Mouse (Mus musculus) cerebellum, adult 9-10 months (tissue): ENCODE measurements around the gene Smok2a.
"Not testable (repeated sequence)": the region's sequence is repeated elsewhere in the genome, so short reads cannot be mapped to it uniquely, and the experiment has no call there.

Source experiments
- DNase-seq: peaks from one replicate; pipeline ENCODE4 v3.0.0; 2022

The Smok2a gene

GRCm38 (mm10) chr17:13221921-13222320 is 933 bp downstream of the Smok2a start:
- DNase-seq = not testable (repeated sequence)

DNA sequence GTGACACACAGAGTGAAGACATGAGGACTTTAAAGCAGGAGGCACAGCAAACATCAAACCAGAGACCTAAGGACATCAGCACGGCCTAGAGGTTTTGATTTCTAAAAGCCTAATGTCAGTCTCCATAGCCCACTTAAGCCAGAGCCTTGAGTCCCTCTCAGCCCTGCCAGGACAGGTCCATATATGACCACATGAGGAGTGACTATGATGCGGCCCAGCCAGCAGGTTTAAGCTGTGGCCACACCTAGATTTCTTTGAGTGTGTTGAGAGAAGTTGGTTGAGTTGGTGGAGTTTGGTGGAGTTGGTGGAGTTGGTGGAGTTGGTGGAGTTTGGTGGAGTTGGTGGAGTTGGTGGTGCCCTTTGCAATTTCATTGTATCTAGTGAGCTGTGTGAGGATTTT is 9.0 kb downstream of the Smok2a start, which contains the start of gene Smok2b:
Gene Smok2b, plus strand, starts transcription at position 301 of the 400 bp plus-strand sequence.
- not testable (repeated sequence) for DNase-seq

GRCm38 (mm10) chr17:13239461-13239860 is 18.5 kb downstream of the Smok2a start:
- DNase-seq = not testable (repeated sequence)

DNA sequence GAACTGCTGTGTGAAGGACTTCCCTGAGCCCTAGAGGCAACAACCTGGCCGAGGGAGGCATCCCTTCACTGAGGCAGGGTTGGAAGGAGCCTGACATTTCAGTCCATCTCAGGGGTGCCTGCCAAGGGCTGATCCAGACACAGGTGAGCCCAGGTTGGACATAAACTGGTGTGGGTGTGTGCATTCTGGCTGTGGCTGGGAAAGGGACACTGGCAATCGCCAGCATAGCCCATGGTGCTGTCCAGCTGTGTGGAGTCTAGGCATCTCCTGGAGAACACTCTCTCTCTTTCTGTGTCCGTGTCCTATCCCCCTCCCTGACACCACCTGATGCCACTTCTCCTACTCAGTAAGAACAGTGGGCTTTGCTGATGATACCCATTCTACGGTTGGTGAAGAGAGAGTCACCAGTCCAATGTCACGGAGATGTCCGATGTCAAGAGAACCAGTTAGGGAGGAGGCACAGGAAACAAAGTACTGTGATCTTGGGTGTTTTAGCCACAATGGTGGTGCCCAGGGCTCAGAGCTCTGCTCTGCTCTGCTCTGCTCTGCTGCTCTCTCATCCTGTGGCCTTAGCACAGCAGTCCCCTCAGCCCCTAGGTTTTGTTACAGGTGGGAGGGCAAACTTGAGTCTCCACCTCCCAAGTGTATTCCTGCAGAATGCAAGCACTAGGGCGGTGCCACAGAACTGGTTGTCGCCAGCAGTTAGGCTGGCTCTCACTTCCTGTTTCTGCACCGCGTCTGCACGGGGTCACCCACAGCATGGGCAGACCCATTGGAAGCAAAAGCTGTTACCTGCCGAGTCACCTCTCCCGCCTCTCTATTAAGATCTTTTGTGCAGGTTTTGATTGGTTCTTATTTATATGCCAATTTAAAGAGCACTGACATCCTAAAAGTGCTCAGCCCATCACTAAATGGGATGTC is 20.1 kb downstream of the Smok2a start:
- not testable (repeated sequence) for DNase-seq

DNA sequence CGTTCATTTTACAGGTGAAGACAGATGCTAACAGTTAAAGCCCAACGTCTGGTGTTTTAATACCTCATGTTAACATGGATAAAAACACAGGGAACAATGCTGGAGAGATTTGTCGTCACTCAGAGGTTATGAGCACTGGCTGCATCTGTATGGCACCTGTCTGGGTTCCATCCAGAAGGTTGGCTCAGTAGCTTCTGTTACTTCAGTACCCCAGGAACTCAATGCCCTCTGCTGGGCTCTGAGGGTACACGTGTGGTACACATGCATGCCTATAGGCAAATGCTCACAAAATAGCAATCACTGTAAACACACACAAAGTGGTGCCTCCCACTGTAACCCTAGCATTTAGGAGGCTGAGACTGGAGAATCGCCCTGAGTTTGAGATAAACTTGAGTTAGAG is 33.8 kb downstream of the Smok2a start:
- DNase-seq = not testable (repeated sequence)
